In genomic region chr15:68644862-68645261, GRCm38 (mm10) we compare ENCODE assay signal across 28 mouse cellular contexts.
DNase-seq lines count a peak whose midpoint lies in the region; ATAC-seq and TF ChIP-seq lines count a peak whose summit lies in the region.
"Had no signal": no experiment of that assay in that cellular context is flagged by ENCODE, and none has a peak within 500 bp of the region (broad histone marks: within the 10 kb centered on the region; RNA-seq: fewer than 3 reads in every experiment).

No protein-coding gene starts in this region.

- 68% methylated on average over 1 of the region's 1 CpGs for WGBS in heart, embryonic 15.5 days
- WGBS in kidney, embryonic 14.5 days, result 96% methylated on average over 1 of the region's 1 CpGs

- H3K27me3 ChIP-seq in heart, embryonic 15.5 days, result no peaks in the 10 kb centered on the region
- H3K27me3 ChIP-seq in kidney, embryonic 14.5 days (ENCODE audit: control insufficient read depth, insufficient read depth, low read length), result no peaks in the 10 kb centered on the region
- H3K27me3 ChIP-seq: CH12.LX; embryonic facial prominence, embryonic 15.5 days; hindbrain, embryonic 12.5 days; limb, embryonic 13.5 days; liver, embryonic 12.5 days; neural tube, embryonic 15.5 days; Patski; stomach, embryonic 15.5 days had no signal

- no peaks in the 10 kb centered on the region for H3K9me3 ChIP-seq in heart, embryonic 15.5 days (replicated peaks)
- no peaks in the 10 kb centered on the region for H3K9me3 ChIP-seq in kidney, embryonic 14.5 days (ENCODE audit: control insufficient read depth, low read length)
- H3K9me3 ChIP-seq: embryonic facial prominence, embryonic 15.5 days; hindbrain, embryonic 12.5 days; limb, embryonic 13.5 days; liver, embryonic 12.5 days; neural tube, embryonic 15.5 days; stomach, embryonic 15.5 days had no signal

- no peak overlapping the region for H3K9ac ChIP-seq in heart, embryonic 15.5 days
- H3K9ac ChIP-seq in kidney, embryonic 14.5 days (ENCODE audit: low read depth, low read length), result no peak overlapping the region
- H3K9ac ChIP-seq: embryonic facial prominence, embryonic 15.5 days; hindbrain, embryonic 12.5 days; limb, embryonic 13.5 days; liver, embryonic 12.5 days; neural tube, embryonic 15.5 days; stomach, embryonic 15.5 days had no signal

- no peaks in the 10 kb centered on the region for H3K4me1 ChIP-seq in heart, embryonic 15.5 days (replicated peaks)
- no peaks in the 10 kb centered on the region for H3K4me1 ChIP-seq in kidney, embryonic 14.5 days (ENCODE audit: control insufficient read depth, insufficient read depth, low read length)
- H3K4me1 ChIP-seq: embryonic facial prominence, embryonic 15.5 days; limb, embryonic 13.5 days; liver, embryonic 12.5 days; stomach, embryonic 15.5 days had no signal

- ATAC-seq in heart, embryonic 15.5 days (replicated peaks; ENCODE audit: insufficient number of reproducible peaks, insufficient read depth, low FRiP score, low read depth), result 0 out of 2 replicates have a peak, but pooled peaks have one; percentile 14
- ATAC-seq in kidney, embryonic 14.5 days (ENCODE audit: low FRiP score, low TSS enrichment), result no peak
- ATAC-seq: forebrain, embryonic 14.5 days; liver, embryonic 12.5 days; Patski had no signal

- no peak overlapping the region for H3K4me2 ChIP-seq in heart, embryonic 15.5 days
- no peak overlapping the region for H3K4me2 ChIP-seq in kidney, embryonic 14.5 days (replicated peaks; ENCODE audit: low read depth, low read length)
- H3K4me2 ChIP-seq: embryonic facial prominence, embryonic 15.5 days; hindbrain, embryonic 12.5 days; limb, embryonic 13.5 days; liver, embryonic 12.5 days; midbrain, embryonic 11.5 days; neural tube, embryonic 15.5 days; stomach, embryonic 15.5 days had no signal

- no peak for DNase-seq in heart, postnatal 25 days (ENCODE audit: low spot score)
- DNase-seq in frontal cortex, postnatal 36 days (ENCODE audit: low spot score in 2 of 2), result peak; percentile 34 to 46
- peak; percentile 60 to 65 for DNase-seq in layer of hippocampus, adult 2 months (ENCODE audit: low spot score in 2 of 2)
- peak; percentile 9 to 14 for DNase-seq in right cerebral cortex, postnatal 36 days (ENCODE audit: low spot score in 2 of 2)
- no peak for DNase-seq in ovary, adult 18-20 months (ENCODE audit: low spot score)
- DNase-seq: adrenal gland, postnatal 36 days; B cell, adult 2 months; cerebellum, adult 11 months; cerebellum, adult 9-11 months; gastrocnemius, adult 2 months; heart, postnatal 14 days; kidney, adult 11 months; lung, adult 18-20 months; lung, postnatal 10 days; thymus, adult 2 months had no signal

- H3K36me3 ChIP-seq in heart, embryonic 15.5 days, result no peaks in the 10 kb centered on the region
- H3K36me3 ChIP-seq in kidney, embryonic 14.5 days (ENCODE audit: control insufficient read depth, insufficient read depth, low read length), result no peaks in the 10 kb centered on the region
- H3K36me3 ChIP-seq: embryonic facial prominence, embryonic 15.5 days; G1E; hindbrain, embryonic 12.5 days; limb, embryonic 13.5 days; liver, embryonic 12.5 days; neural tube, embryonic 15.5 days; stomach, embryonic 15.5 days had no signal

- H3K4me3 ChIP-seq in heart, embryonic 15.5 days, result no peak overlapping the region
- no peak overlapping the region for H3K4me3 ChIP-seq in layer of hippocampus, adult 2 months
- no peak overlapping the region for H3K4me3 ChIP-seq in kidney, embryonic 14.5 days (ENCODE audit: low read length)
- H3K4me3 ChIP-seq: embryonic facial prominence, embryonic 15.5 days; gastrocnemius, adult 2 months; hindbrain, embryonic 12.5 days; limb, embryonic 13.5 days; liver, embryonic 12.5 days; neural tube, embryonic 15.5 days; stomach, embryonic 15.5 days had no signal

- intact Hi-C loops in heart, postnatal 25 days (cut with DNase I), result no loop called here

- no peak overlapping the region for H3K27ac ChIP-seq in heart, embryonic 15.5 days
- H3K27ac ChIP-seq in layer of hippocampus, adult 2 months, result peak overlapping the region; percentile 51; the same call in 1 of the 2 replicates
- no peak overlapping the region for H3K27ac ChIP-seq in kidney, embryonic 14.5 days (ENCODE audit: low read depth, low read length)
- H3K27ac ChIP-seq: embryonic facial prominence, embryonic 15.5 days; gastrocnemius, adult 2 months; hindbrain, embryonic 12.5 days; limb, embryonic 13.5 days; liver, embryonic 12.5 days; neural tube, embryonic 15.5 days; stomach, embryonic 15.5 days had no signal

- TF ChIP-seq CTCF in layer of hippocampus, adult 2 months (conservative IDR thresholded peaks at IDR 0.05), result no peak

Comparison
In these comparisons a context has a peak if more than half of its experiments do, and no peak if none do; other contexts are left out.
1. DNase-seq: peak in frontal cortex, postnatal 36 days (2 of 2), layer of hippocampus, adult 2 months (2 of 2) and right cerebral cortex, postnatal 36 days (2 of 2); none in heart, postnatal 25 days (single experiment) and ovary, adult 18-20 months (single experiment).